Mouse (Mus musculus): ENCODE data around the gene Adamts14. TPM values are rescaled to one million over a fixed set of nuclear protein-coding genes. Genes with fewer than 3 reads are reported as not detected.

Gene Adamts14
- polyA plus RNA-seq (2017; shearing (Covaris generic)), result 2.9 TPM

GRCm38 (mm10) chr10:61273081-61273843 is at the start of gene Adamts14:
TSS of gene Adamts14 (minus strand) at chr10:61273438.

DNA sequence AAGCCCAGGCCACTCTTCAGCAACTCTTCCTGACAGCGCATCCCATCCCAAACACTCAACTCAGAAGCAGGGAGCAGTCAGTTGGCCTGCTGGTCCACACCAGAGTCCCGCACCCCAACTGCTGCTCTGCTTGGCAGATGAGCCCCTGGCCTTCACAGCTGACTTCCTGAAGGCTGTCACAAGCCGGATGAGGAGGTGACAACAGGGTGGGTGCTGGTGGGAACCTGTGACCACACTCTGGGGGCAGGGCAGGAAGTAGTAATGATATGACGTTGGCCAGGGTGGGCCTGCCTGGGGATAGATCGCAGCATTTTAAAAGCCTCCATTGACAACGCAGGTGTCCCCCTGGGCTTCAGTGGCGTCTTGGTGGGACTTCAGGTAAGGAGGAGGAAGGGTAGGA is 24.2 kb upstream of the Adamts14 start, which contains the start of gene Prf1:
Prf1 (plus strand) TSS at position 357 of the 400 bp plus-strand sequence.

GRCm38 (mm10) chr10:61171654-61172053 is 101.6 kb downstream of the Adamts14 start, which contains the start of gene Tbata:
TSS of gene Tbata (plus strand) at chr10:61171954.

DNA sequence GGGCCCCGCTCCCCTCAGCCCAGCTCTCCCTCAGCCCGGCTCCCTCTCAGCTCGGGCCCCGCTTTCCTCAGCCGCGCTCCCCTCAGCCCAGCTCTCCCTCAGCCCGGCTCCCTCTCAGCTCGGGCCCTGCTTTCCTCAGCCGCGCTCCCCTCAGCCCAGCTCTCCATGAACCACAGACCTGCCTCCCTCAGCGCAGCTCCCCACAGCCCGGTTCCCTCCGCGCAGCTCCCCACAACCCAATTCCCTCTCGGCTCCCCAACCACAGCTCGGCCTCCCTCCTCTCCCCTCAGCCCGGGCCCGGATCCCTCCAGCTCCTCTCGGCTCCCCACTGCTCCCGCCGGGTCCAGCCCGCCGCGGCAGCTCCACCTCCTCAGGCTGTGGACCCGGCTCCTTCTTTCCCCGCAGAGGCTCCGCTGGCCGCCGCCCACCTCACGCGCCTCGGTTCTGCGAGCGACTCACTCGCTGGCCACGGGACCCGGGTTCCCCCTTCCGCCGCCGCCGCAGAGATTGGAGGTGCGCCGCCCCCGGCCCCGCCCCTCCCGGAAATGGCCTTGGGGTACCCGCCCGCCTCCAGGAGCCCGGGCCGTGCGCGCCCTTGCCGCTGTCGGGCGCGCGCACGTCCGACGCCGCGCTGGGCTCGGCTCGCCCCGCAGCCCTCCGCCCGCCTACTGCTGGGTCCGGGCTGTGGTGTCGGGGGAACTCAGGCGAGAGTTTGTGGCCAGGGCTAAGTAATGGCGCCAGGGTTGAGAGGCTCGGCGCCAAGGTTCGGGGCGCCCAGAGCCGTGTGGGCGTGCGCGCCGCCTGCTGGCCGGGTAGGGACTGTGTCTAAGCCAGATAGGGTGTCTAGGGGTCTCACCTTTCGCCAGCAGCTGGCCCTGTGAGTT is 125.8 kb downstream of the Adamts14 start, which contains the start of gene Sgpl1:
Sgpl1 (minus strand) TSS at position 547 of the 884 bp plus-strand sequence.

Other genes starting within 250 kb of the Adamts14 start
- gene Pcbd1, start 184.1 kb downstream of the Adamts14 start, polyA plus RNA-seq (2017; shearing (Covaris generic)), result not detected
- 70.3 TPM for gene Sgpl1, start 125.7 kb downstream of the Adamts14 start, polyA plus RNA-seq (2017; shearing (Covaris generic))
- not detected for gene Tbata, start 101.5 kb downstream of the Adamts14 start, polyA plus RNA-seq (2017; shearing (Covaris generic))
- 61.0 TPM for gene Prf1, start 24.4 kb upstream of the Adamts14 start, polyA plus RNA-seq (2017; shearing (Covaris generic))
- not detected for gene Pald1, start 110.1 kb upstream of the Adamts14 start, polyA plus RNA-seq (2017; shearing (Covaris generic))
- not detected for gene Nodal, start 144.5 kb upstream of the Adamts14 start, polyA plus RNA-seq (2017; shearing (Covaris generic))
- gene Eif4ebp2, start 179.2 kb upstream of the Adamts14 start, polyA plus RNA-seq (2017; shearing (Covaris generic)), result 21.2 TPM
- 3.0 TPM for gene Lrrc20, start 202.4 kb upstream of the Adamts14 start, polyA plus RNA-seq (2017; shearing (Covaris generic))

Measured in naive thymus-derived CD4-positive, alpha-beta T cell, adult 5 months (primary cell).